Mouse (Mus musculus): Measurements from ENCODE around the gene Gm11555. TPM values are rescaled to one million over a fixed set of nuclear protein-coding genes. Genes with fewer than 3 reads are reported as not detected.
"Not testable (repeated sequence)": the region's sequence is repeated elsewhere in the genome, so short reads cannot be mapped to it uniquely, and the experiment has no call there.

Gene Gm11555
- polyA plus RNA-seq, 1 experiment from 2014 or later: not detected

GRCm38 (mm10) chr11:99637086-99637485, 12.9 kb downstream of the Gm11555 start:
- H3K27ac ChIP-seq (replicated peaks): no peak overlapping the region
- no peak overlapping the region for H3K4me2 ChIP-seq (replicated peaks)
- no peaks in the 10 kb centered on the region for H3K9me3 ChIP-seq
- no peak overlapping the region for H3K9ac ChIP-seq (replicated peaks)
- H3K27me3 ChIP-seq: no peaks in the 10 kb centered on the region
- no peak overlapping the region for H3K4me3 ChIP-seq
- ATAC-seq (replicated peaks): no peak
- WGBS: 52% methylated on average over 1 of the region's 1 CpGs
- H3K4me1 ChIP-seq: no peaks in the 10 kb centered on the region
- no peaks in the 10 kb centered on the region for H3K36me3 ChIP-seq

GRCm38 (mm10) chr11:99634653-99635134, 15.3 kb downstream of the Gm11555 start, which contains the start of gene Krtap4-2:
TSS of gene Krtap4-2 (minus strand) at chr11:99635084.
- Histone ChIP-seq H3K4me2 (replicated peaks) (no peak within 1 kb of the TSS), H3K9me3 (no peaks in the 10 kb centered on the region), H3K9ac (replicated peaks) (no peak within 1 kb of the TSS), H3K27me3 (no peaks in the 10 kb centered on the region), H3K4me1 (no peaks in the 10 kb centered on the region), H3K36me3 (no peaks in the 10 kb centered on the region), H3K4me3 (no peak within 1 kb of the TSS), H3K27ac (replicated peaks) (no peak within 1 kb of the TSS)
- ATAC-seq (replicated peaks): no peak
- 36% methylated on average over 8 of the region's 8 CpGs for WGBS

- no peak for ATAC-seq (replicated peaks)
- H3K27me3 ChIP-seq: no peaks in the 10 kb centered on the region
- H3K4me3 ChIP-seq: no peak overlapping the region
- H3K9me3 ChIP-seq: no peaks in the 10 kb centered on the region
- no peak overlapping the region for H3K9ac ChIP-seq (replicated peaks)
- H3K36me3 ChIP-seq: no peaks in the 10 kb centered on the region
- WGBS: 73% methylated on average over 2 of the region's 2 CpGs
- no peak overlapping the region for H3K27ac ChIP-seq (replicated peaks)
- no peaks in the 10 kb centered on the region for H3K4me1 ChIP-seq
- H3K4me2 ChIP-seq (replicated peaks): no peak overlapping the region
Measured at GRCm38 (mm10) chr11:99633293-99633692, 16.7 kb downstream of the Gm11555 start.

- Histone ChIP-seq H3K9me3 (no peaks in the 10 kb centered on the region), H3K4me1 (no peaks in the 10 kb centered on the region), H3K36me3 (no peaks in the 10 kb centered on the region), H3K4me3 (no peak overlapping the region), H3K4me2 (replicated peaks) (no peak overlapping the region), H3K27me3 (no peaks in the 10 kb centered on the region), H3K9ac (replicated peaks) (no peak overlapping the region), H3K27ac (replicated peaks) (no peak overlapping the region)
- WGBS: 71% methylated on average over 3 of the region's 3 CpGs
- no peak for ATAC-seq (replicated peaks)
Measured at GRCm38 (mm10) chr11:99630890-99631289, 19.1 kb downstream of the Gm11555 start.

- no peak within 1 kb of the TSS for H3K4me3 ChIP-seq
- no peak within 1 kb of the TSS for H3K4me2 ChIP-seq (replicated peaks)
- H3K27me3 ChIP-seq: no peaks in the 10 kb centered on the region
- 79% methylated on average over 4 of the region's 4 CpGs for WGBS
- no peak within 1 kb of the TSS for H3K9ac ChIP-seq (replicated peaks)
- H3K27ac ChIP-seq (replicated peaks): no peak within 1 kb of the TSS
- no peaks in the 10 kb centered on the region for H3K9me3 ChIP-seq
- no peaks in the 10 kb centered on the region for H3K36me3 ChIP-seq
- H3K4me1 ChIP-seq: no peaks in the 10 kb centered on the region
- no peak for ATAC-seq (replicated peaks)
Measured at GRCm38 (mm10) chr11:99628138-99628537, 21.9 kb downstream of the Gm11555 start, which contains the start of gene Krtap4-1. TSS of gene Krtap4-1 (minus strand) at chr11:99628238.

- no peak within 1 kb of the TSS for H3K4me3 ChIP-seq
- H3K9me3 ChIP-seq: no peaks in the 10 kb centered on the region
Measured at GRCm38 (mm10) chr11:99620335-99620734, 29.7 kb downstream of the Gm11555 start, which contains the start of gene Gm11562. TSS of gene Gm11562 (minus strand) at chr11:99620435.

GRCm38 (mm10) chr11:99614796-99615363, 35.2 kb downstream of the Gm11555 start, which contains the start of gene Krtap2-4:
TSS of gene Krtap2-4 (minus strand) at chr11:99614846.
- no peak within 1 kb of the TSS for H3K9ac ChIP-seq (replicated peaks)
- H3K27me3 ChIP-seq: no peaks in the 10 kb centered on the region
- H3K4me3 ChIP-seq: no peak within 1 kb of the TSS
- H3K36me3 ChIP-seq: no peaks in the 10 kb centered on the region
- no peak for ATAC-seq (replicated peaks)
- no peak within 1 kb of the TSS for H3K27ac ChIP-seq (replicated peaks)
- 75% methylated on average over 3 of the region's 3 CpGs for WGBS
- no peaks in the 10 kb centered on the region for H3K4me1 ChIP-seq
- H3K4me2 ChIP-seq (replicated peaks): no peak within 1 kb of the TSS
- no peaks in the 10 kb centered on the region for H3K9me3 ChIP-seq

More at GRCm38 (mm10) chr11:99620335-99620734, 29.7 kb downstream of the Gm11555 start, which contains the start of gene Gm11562:
- Histone ChIP-seq H3K4me1 (no peaks in the 10 kb centered on the region), H3K36me3 (no peaks in the 10 kb centered on the region), H3K4me2 (replicated peaks) (no peak within 1 kb of the TSS), H3K9ac (replicated peaks) (no peak within 1 kb of the TSS), H3K27me3 (no peaks in the 10 kb centered on the region), H3K27ac (replicated peaks) (no peak within 1 kb of the TSS)
- 91% methylated on average over 2 of the region's 2 CpGs for WGBS
- no peak for ATAC-seq (replicated peaks)

GRCm38 (mm10) chr11:99610089-99610488, 39.9 kb downstream of the Gm11555 start, which contains the start of gene Gm11937:
TSS of gene Gm11937 (minus strand) at chr11:99610189.
- not testable (repeated sequence) for H3K4me2 ChIP-seq (replicated peaks); H3K9ac ChIP-seq (replicated peaks); H3K27ac ChIP-seq (replicated peaks); H3K27me3 ChIP-seq; H3K4me3 ChIP-seq; ATAC-seq (replicated peaks); H3K36me3 ChIP-seq; H3K4me1 ChIP-seq; H3K9me3 ChIP-seq
- WGBS: 86% methylated on average over 2 of the region's 2 CpGs

GRCm38 (mm10) chr11:99609126-99609525, 40.9 kb downstream of the Gm11555 start:
- WGBS: 73% methylated on average over 1 of the region's 1 CpGs

GRCm38 (mm10) chr11:99603208-99603607, 46.8 kb downstream of the Gm11555 start, which contains the start of gene Gm11938:
TSS of gene Gm11938 (minus strand) at chr11:99603308.
- not testable (repeated sequence) for H3K27me3 ChIP-seq; H3K9ac ChIP-seq (replicated peaks); H3K36me3 ChIP-seq; H3K4me1 ChIP-seq; H3K27ac ChIP-seq (replicated peaks); ATAC-seq (replicated peaks); H3K4me2 ChIP-seq (replicated peaks); H3K9me3 ChIP-seq; H3K4me3 ChIP-seq
- WGBS: 86% methylated on average over 1 of the region's 1 CpGs

More at GRCm38 (mm10) chr11:99609126-99609525, 40.9 kb downstream of the Gm11555 start:
- no peak overlapping the region for H3K9ac ChIP-seq (replicated peaks)
- H3K4me3 ChIP-seq: no peak overlapping the region
- H3K27me3 ChIP-seq: no peaks in the 10 kb centered on the region
- H3K9me3 ChIP-seq: no peaks in the 10 kb centered on the region
- H3K4me2 ChIP-seq (replicated peaks): no peak overlapping the region
- no peak for ATAC-seq (replicated peaks)
- no peaks in the 10 kb centered on the region for H3K4me1 ChIP-seq
- no peaks in the 10 kb centered on the region for H3K36me3 ChIP-seq
- no peak overlapping the region for H3K27ac ChIP-seq (replicated peaks)
